Mouse (Mus musculus): ENCODE measurements at regions not wholly inside any gene's neighbourhood (a gene's known extent, or its start where the extent isn't known, plus 50 kb on each side); places are given as distances from the start of the nearest gene placed in this dataset.

- DNase-seq, result no peak
Measured at GRCm38 (mm10) chr10:71778903-71779302, 431.3 kb downstream of the Ipmk start.

- DNase-seq, result no peak
Measured at GRCm38 (mm10) chr10:71789241-71789640, 441.7 kb downstream of the Ipmk start.

GRCm38 (mm10) chr10:71789936-71790335 lies 442.4 kb downstream of the Ipmk start:
- DNase-seq, result no peak

GRCm38 (mm10) chr10:71798638-71799037 lies 451.1 kb downstream of the Ipmk start:
- DNase-seq, result no peak

GRCm38 (mm10) chr10:71802457-71802856 lies 454.9 kb downstream of the Ipmk start:
- DNase-seq, result no peak

- no peak for DNase-seq
Measured at GRCm38 (mm10) chr10:71832633-71833032, 485.1 kb downstream of the Ipmk start.

GRCm38 (mm10) chr10:71835018-71835417 lies 487.5 kb downstream of the Ipmk start:
- DNase-seq, result no peak

GRCm38 (mm10) chr10:71857089-71857488 lies 509.5 kb downstream of the Ipmk start:
- no peak for DNase-seq

GRCm38 (mm10) chr10:71857518-71857973 lies 510.0 kb downstream of the Ipmk start:
- DNase-seq, result peak in 1 of 2 experiments; percentile 17

- DNase-seq, result no peak
Measured at GRCm38 (mm10) chr10:71893726-71894125, 546.2 kb downstream of the Ipmk start.

- DNase-seq, result no peak
Measured at GRCm38 (mm10) chr10:71905029-71905428, 557.5 kb downstream of the Ipmk start.
